Mouse (Mus musculus): ENCODE data around the gene Cryba2.

Cryba2 gene

GRCm38 (mm10) chr1:74883441-74883840, 9.5 kb downstream of the Cryba2 start:
- DNase-seq, result no peak

GRCm38 (mm10) chr1:74882828-74883227, 10.1 kb downstream of the Cryba2 start:
- no peak for DNase-seq

GRCm38 (mm10) chr1:74882055-74882734, 10.7 kb downstream of the Cryba2 start:
- DNase-seq, result peak; percentile 47 to 59

- peak; percentile 81 to 91 for DNase-seq
Measured at GRCm38 (mm10) chr1:74880785-74881360, 12.1 kb downstream of the Cryba2 start.

GRCm38 (mm10) chr1:74877199-74877598, 15.7 kb downstream of the Cryba2 start:
- DNase-seq, result no peak

- DNase-seq, result no peak
Measured at GRCm38 (mm10) chr1:74872218-74872617, 20.7 kb downstream of the Cryba2 start.

GRCm38 (mm10) chr1:74861783-74862182, 31.2 kb downstream of the Cryba2 start:
- no peak for DNase-seq

GRCm38 (mm10) chr1:74859223-74859984, 33.5 kb downstream of the Cryba2 start:
- DNase-seq, result peak in 1 of 2 experiments; percentile 20

GRCm38 (mm10) chr1:74858805-74859204, 34.1 kb downstream of the Cryba2 start:
- DNase-seq, result peak in 1 of 2 experiments; percentile 61

- DNase-seq, result peak; percentile 97 to 98
Measured at GRCm38 (mm10) chr1:74858171-74858719, 34.7 kb downstream of the Cryba2 start.

- DNase-seq, result peak; percentile 35 to 36
Measured at GRCm38 (mm10) chr1:74857677-74858076, 35.3 kb downstream of the Cryba2 start.

GRCm38 (mm10) chr1:74857201-74857600, 35.7 kb downstream of the Cryba2 start:
- peak; percentile 38 to 41 for DNase-seq

- DNase-seq, result peak; percentile 25 to 53
Measured at GRCm38 (mm10) chr1:74856791-74857190, 36.2 kb downstream of the Cryba2 start.

GRCm38 (mm10) chr1:74856439-74856720, 36.6 kb downstream of the Cryba2 start:
- peak in 1 of 2 experiments; percentile 27 for DNase-seq

- peak; percentile 65 to 70 for DNase-seq
Measured at GRCm38 (mm10) chr1:74855651-74856438, 37.1 kb downstream of the Cryba2 start.

- DNase-seq, result no peak
Measured at GRCm38 (mm10) chr1:74855156-74855555, 37.8 kb downstream of the Cryba2 start.

GRCm38 (mm10) chr1:74854306-74855056, 38.5 kb downstream of the Cryba2 start, which contains the start of gene Cdk5r2:
Cdk5r2 (plus strand) TSS chr1:74854934.
- peak; percentile 95 to 96 for DNase-seq

- DNase-seq, result no peak
Measured at GRCm38 (mm10) chr1:74851001-74851775, 41.8 kb downstream of the Cryba2 start.

GRCm38 (mm10) chr1:74850251-74850650, 42.7 kb downstream of the Cryba2 start:
- DNase-seq, result no peak

- no peak for DNase-seq
Measured at GRCm38 (mm10) chr1:74848946-74849345, 44.0 kb downstream of the Cryba2 start.

GRCm38 (mm10) chr1:74846341-74846740, 46.6 kb downstream of the Cryba2 start:
- no peak for DNase-seq
